Mouse (Mus musculus) ES-Bruce4 (cell line): Measurements from ENCODE around the gene Ccdc36. TPM values are rescaled to one million over a fixed set of nuclear protein-coding genes. Genes with fewer than 3 reads are reported as not detected.

Experiments used
- H3K27ac ChIP-seq: 2 replicates; pipeline ENCODE4 v1.5.1; 2012; ENCODE audit warnings: low read length, inconsistent platforms; ENCODE audit not compliant: insufficient read depth
- H3K27me3 ChIP-seq: 2 replicates; pipeline ENCODE4 v1.6.1; 2012; ENCODE audit warnings: mild to moderate bottlenecking, low read length, inconsistent platforms; ENCODE audit not compliant: control insufficient read depth, poor library complexity, insufficient read depth, severe bottlenecking
- H3K36me3 ChIP-seq: 2 replicates; pipeline ENCODE4 v1.6.1; 2012; ENCODE audit warnings: inconsistent platforms, mild to moderate bottlenecking, low read length, moderate library complexity; ENCODE audit not compliant: control insufficient read depth, poor library complexity, insufficient read depth, severe bottlenecking
- H3K4me1 ChIP-seq: one replicate; pipeline ENCODE4 v1.8.1; 2011; ENCODE audit warnings: low read length; ENCODE audit not compliant: control insufficient read depth, insufficient read depth
- H3K4me3 ChIP-seq: 2 replicates; pipeline ENCODE4 v1.5.1; 2011; ENCODE audit warnings: low read depth, mild to moderate bottlenecking, low read length
- H3K9ac ChIP-seq: 2 replicates; pipeline ENCODE4 v1.6.1; 2012; ENCODE audit warnings: low read depth, mild to moderate bottlenecking, inconsistent platforms; ENCODE audit not compliant: poor library complexity, severe bottlenecking
- H3K9me3 ChIP-seq: replicated peaks from 2 replicates; pipeline ENCODE4 v1.6.1; 2012; ENCODE audit warnings: mild to moderate bottlenecking, low read length, inconsistent platforms; ENCODE audit not compliant: control insufficient read depth, poor library complexity, insufficient read depth, severe bottlenecking
- CTCF ChIP-seq: IDR thresholded peaks from one replicate; pipeline ENCODE4 v1.8.1; 2011; ENCODE audit warnings: low read depth, low read length
- EP300 ChIP-seq: IDR thresholded peaks from 2 replicates; pipeline ENCODE4 v1.6.1; 2011; ENCODE audit warnings: low read depth, low read length; ENCODE audit not compliant: insufficient read depth
- POLR2A ChIP-seq: IDR thresholded peaks from one replicate; pipeline ENCODE4 v1.8.1; 2011; ENCODE audit warnings: low read length; ENCODE audit not compliant: insufficient read depth
- polyA plus RNA-seq: library from polyadenylated mRNA; stranded (reverse); fragments of >200 nt; gene quantifications from 2 replicates; pipeline ENCODE4 v1.2.4, GENCODE M21; 2011; ENCODE audit warnings: low read depth; ENCODE audit not compliant: missing spikeins, insufficient read depth, insufficient read length

Gene Ccdc36
- polyA plus RNA-seq, 1 experiment, result 0.96 TPM

GRCm38 (mm10) chr9:108379294-108379693 lies 49.0 kb downstream of the Ccdc36 start:
- Histone ChIP-seq H3K27ac (no peak overlapping the region), H3K4me3 (no peak overlapping the region), H3K4me1 (no peaks in the 10 kb centered on the region), H3K9me3 (no peaks in the 10 kb centered on the region), H3K36me3 (peaks cover 18% of the 10 kb centered on the region), H3K27me3 (no peaks in the 10 kb centered on the region), H3K9ac (no peak overlapping the region)
- TF ChIP-seq POLR2A (no peak), CTCF (no peak), EP300 (no peak)

DNA sequence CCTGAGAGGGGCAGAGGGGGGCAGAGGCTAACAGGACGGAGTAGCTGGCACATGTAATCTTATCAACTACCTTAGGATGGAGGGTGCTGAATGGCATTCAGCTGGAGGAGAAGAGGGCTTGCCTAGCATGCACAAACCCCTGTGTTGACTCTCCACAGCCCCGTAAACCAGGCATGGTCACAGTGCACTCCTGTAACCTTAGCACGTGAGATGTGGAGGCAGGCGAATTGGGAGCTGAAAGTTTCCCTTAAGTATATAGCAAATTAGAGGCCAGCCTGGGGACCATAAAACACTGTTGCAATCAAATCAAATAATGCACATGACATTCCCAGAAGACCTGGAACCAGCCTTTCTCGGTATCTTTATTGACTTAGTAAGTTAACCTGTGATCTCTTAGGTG lies 49.5 kb downstream of the Ccdc36 start:
- Histone ChIP-seq H3K4me1 (no peaks in the 10 kb centered on the region), H3K9ac (no peak overlapping the region), H3K36me3 (peaks cover 18% of the 10 kb centered on the region), H3K27ac (no peak overlapping the region), H3K4me3 (no peak overlapping the region), H3K27me3 (no peaks in the 10 kb centered on the region), H3K9me3 (no peaks in the 10 kb centered on the region)
- TF ChIP-seq EP300 (no peak), CTCF (no peak)

GRCm38 (mm10) chr9:108378234-108378633 lies 50.0 kb downstream of the Ccdc36 start:
- no peak overlapping the region for H3K9ac ChIP-seq
- TF ChIP-seq EP300, result no peak
- TF ChIP-seq POLR2A, result no peak
- no peak for TF ChIP-seq CTCF
- H3K9me3 ChIP-seq, result no peaks in the 10 kb centered on the region
- no peak overlapping the region for H3K4me3 ChIP-seq
- H3K27me3 ChIP-seq, result no peaks in the 10 kb centered on the region
- H3K4me1 ChIP-seq, result no peaks in the 10 kb centered on the region
- no peak overlapping the region for H3K27ac ChIP-seq
- H3K36me3 ChIP-seq, result peaks cover 18% of the 10 kb centered on the region; the same call in 1 of the 2 replicates

Other genes with a start within 250 kb of the Ccdc36 start
- 0.43 and 0.62 TPM in 2 replicates for gene Bsn, start 238.1 kb downstream of the Ccdc36 start, polyA plus RNA-seq
- gene Dag1, start 164.5 kb downstream of the Ccdc36 start, polyA plus RNA-seq, result 116 and 124 TPM in 2 replicates
- gene Nicn1, start 138.1 kb downstream of the Ccdc36 start, polyA plus RNA-seq, result 18.3 and 23.1 TPM in 2 replicates
- 69.2 and 69.3 TPM in 2 replicates for gene Amt, start 131.6 kb downstream of the Ccdc36 start, polyA plus RNA-seq
- 429 and 434 TPM in 2 replicates for gene Rhoa, start 122.4 kb downstream of the Ccdc36 start, polyA plus RNA-seq
- gene Tcta, start 122.3 kb downstream of the Ccdc36 start, polyA plus RNA-seq, result 4.0 and 7.0 TPM in 2 replicates
- gene Gpx1, start 89.6 kb downstream of the Ccdc36 start, polyA plus RNA-seq, result 172 and 194 TPM in 2 replicates
- 69.5 and 69.9 TPM in 2 replicates for gene Usp4, start 80.6 kb downstream of the Ccdc36 start, polyA plus RNA-seq
- gene 1700102P08Rik, start 35.7 kb downstream of the Ccdc36 start, polyA plus RNA-seq, result not detected in 2 replicates
- gene BC048562, start 8.0 kb upstream of the Ccdc36 start, polyA plus RNA-seq, result not detected in 2 replicates
- 26.4 and 31.6 TPM in 2 replicates for gene Ccdc71, start 32.0 kb upstream of the Ccdc36 start, polyA plus RNA-seq
- 5.8 and 6.4 TPM in 2 replicates for gene Klhdc8b, start 33.1 kb upstream of the Ccdc36 start, polyA plus RNA-seq
- gene Lamb2, start 51.3 kb upstream of the Ccdc36 start, polyA plus RNA-seq, result 27.4 and 39.0 TPM in 2 replicates
- 86.0 and 90.9 TPM in 2 replicates for gene Usp19, start 62.1 kb upstream of the Ccdc36 start, polyA plus RNA-seq
- gene Qars, start 79.2 kb upstream of the Ccdc36 start, polyA plus RNA-seq, result 348 and 395 TPM in 2 replicates
- gene Qrich1, start 88.3 kb upstream of the Ccdc36 start, polyA plus RNA-seq, result 139 and 145 TPM in 2 replicates
- gene Impdh2, start 131.8 kb upstream of the Ccdc36 start, polyA plus RNA-seq, result 387 and 445 TPM in 2 replicates
- 24.7 and 29.7 TPM in 2 replicates for gene Ndufaf3, start 138.9 kb upstream of the Ccdc36 start, polyA plus RNA-seq
- 32.7 and 38.9 TPM in 2 replicates for gene Dalrd3, start 141.4 kb upstream of the Ccdc36 start, polyA plus RNA-seq
- 24.6 and 24.7 TPM in 2 replicates for gene Wdr6, start 150.3 kb upstream of the Ccdc36 start, polyA plus RNA-seq
- gene P4htm, start 169.2 kb upstream of the Ccdc36 start, polyA plus RNA-seq, result 2.4 TPM in 2 replicates
- 131 and 133 TPM in 2 replicates for gene Arih2, start 220.9 kb upstream of the Ccdc36 start, polyA plus RNA-seq
- gene Slc25a20, start 233.6 kb upstream of the Ccdc36 start, polyA plus RNA-seq, result 30.1 and 35.7 TPM in 2 replicates